Mouse (Mus musculus): ENCODE measurements around the gene Pdia2. TPM values are rescaled to one million over a fixed set of nuclear protein-coding genes. Genes with fewer than 3 reads are reported as not detected.

Gene Pdia2
- polyA plus RNA-seq, 1 experiment from 2014 or later: 0.49 TPM

- TF ChIP-seq EP300 (IDR thresholded peaks at IDR 0.05) (peak; percentile 84), CTCF (IDR thresholded peaks at IDR 0.05) (no peak)
- Histone ChIP-seq H3K4me2 (replicated peaks; ENCODE audit: low read depth, low read length) (no peak overlapping the region), H3K9ac (replicated peaks; ENCODE audit: low read depth) (no peak overlapping the region), H3K36me3 (ENCODE audit: insufficient read depth, low read length) (no peaks in the 10 kb centered on the region), H3K9me3 (ENCODE audit: low read length) (no peaks in the 10 kb centered on the region), H3K4me3 (ENCODE audit: low read depth, low read length) (no peak overlapping the region), H3K27ac (ENCODE audit: low read length) (peak overlapping the region; percentile 28), H3K27me3 (replicated peaks; ENCODE audit: insufficient read depth, low read length) (no peaks in the 10 kb centered on the region), H3K4me1 (ENCODE audit: insufficient read depth, low read depth, low read length) (no peaks in the 10 kb centered on the region)
- ATAC-seq (peak; percentile 94), DNase-seq (ENCODE audit: low spot score) (peak; percentile 85)
- WGBS: 52% methylated on average over 12 of the region's 12 CpGs
Measured at GRCm38 (mm10) chr17:26225150-26225549, 26.3 kb upstream of the Pdia2 start.

GRCm38 (mm10) chr17:26221508-26221907, 22.6 kb upstream of the Pdia2 start:
- TF ChIP-seq CTCF (IDR thresholded peaks at IDR 0.05): no peak
- TF ChIP-seq EP300 (IDR thresholded peaks at IDR 0.05): no peak
- Histone ChIP-seq H3K9ac (replicated peaks; ENCODE audit: low read depth) (no peak overlapping the region), H3K4me2 (replicated peaks; ENCODE audit: low read depth, low read length) (no peak overlapping the region), H3K27ac (ENCODE audit: low read length) (peak overlapping the region; percentile 20; the same call in 1 of the 2 replicates), H3K4me1 (ENCODE audit: insufficient read depth, low read depth, low read length) (no peaks in the 10 kb centered on the region), H3K4me3 (ENCODE audit: low read depth, low read length) (no peak overlapping the region), H3K27me3 (replicated peaks; ENCODE audit: insufficient read depth, low read length) (no peaks in the 10 kb centered on the region), H3K36me3 (ENCODE audit: insufficient read depth, low read length) (no peaks in the 10 kb centered on the region), H3K9me3 (ENCODE audit: low read length) (no peaks in the 10 kb centered on the region)
- WGBS: 44% methylated on average over 2 of the region's 2 CpGs
- ATAC-seq (peak; percentile 48), DNase-seq (ENCODE audit: low spot score) (peak; percentile 63)

DNA sequence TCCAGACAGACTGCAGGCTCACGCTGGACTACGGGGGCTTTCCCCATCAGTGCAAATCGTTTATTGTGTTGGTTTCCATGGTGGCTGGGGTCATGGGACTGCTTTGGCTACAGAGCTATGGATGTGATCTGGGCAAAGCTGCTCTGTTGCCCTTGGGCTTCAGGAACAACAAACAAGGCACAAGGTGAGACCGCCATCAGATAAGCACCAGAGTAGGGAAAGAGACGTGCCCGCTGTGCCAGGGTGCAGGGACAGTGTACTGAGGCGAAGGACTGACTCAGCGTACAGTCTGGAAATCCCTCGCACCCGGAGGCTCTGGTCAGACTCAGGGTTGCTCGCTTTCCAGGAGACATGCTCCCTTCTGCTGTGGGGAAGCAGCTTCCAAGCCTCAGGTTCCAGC, 13.8 kb upstream of the Pdia2 start:
- no peak for ATAC-seq
- TF ChIP-seq CTCF (IDR thresholded peaks at IDR 0.05) (no peak), EP300 (IDR thresholded peaks at IDR 0.05) (no peak)
- H3K9ac ChIP-seq (replicated peaks; ENCODE audit: low read depth): no peak overlapping the region
- H3K36me3 ChIP-seq (ENCODE audit: insufficient read depth, low read length): 0 out of 2 replicates have a peak, but pooled peaks cover 4% of the 10 kb centered on the region
- H3K4me3 ChIP-seq (ENCODE audit: low read depth, low read length): no peak overlapping the region
- 83% methylated on average over 11 of the region's 11 CpGs for WGBS
- no peak for DNase-seq (ENCODE audit: low spot score)
- no peak overlapping the region for H3K4me2 ChIP-seq (replicated peaks; ENCODE audit: low read depth, low read length)
- H3K27ac ChIP-seq (ENCODE audit: low read length): no peak overlapping the region
- H3K4me1 ChIP-seq (ENCODE audit: insufficient read depth, low read depth, low read length): no peaks in the 10 kb centered on the region
- H3K27me3 ChIP-seq (replicated peaks; ENCODE audit: insufficient read depth, low read length): no peaks in the 10 kb centered on the region
- no peaks in the 10 kb centered on the region for H3K9me3 ChIP-seq (ENCODE audit: low read length)

- 76% methylated on average over 7 of the region's 7 CpGs for WGBS
- no peak overlapping the region for H3K9ac ChIP-seq (replicated peaks; ENCODE audit: low read depth)
- 0 out of 2 replicates have a peak, but pooled peaks cover 4% of the 10 kb centered on the region for H3K36me3 ChIP-seq (ENCODE audit: insufficient read depth, low read length)
- no peak overlapping the region for H3K27ac ChIP-seq (ENCODE audit: low read length)
- no peak overlapping the region for H3K4me2 ChIP-seq (replicated peaks; ENCODE audit: low read depth, low read length)
- no peaks in the 10 kb centered on the region for H3K27me3 ChIP-seq (replicated peaks; ENCODE audit: insufficient read depth, low read length)
- H3K4me3 ChIP-seq (ENCODE audit: low read depth, low read length): no peak overlapping the region
- DNase-seq (ENCODE audit: low spot score): no peak
- TF ChIP-seq EP300 (IDR thresholded peaks at IDR 0.05) (no peak), CTCF (IDR thresholded peaks at IDR 0.05) (no peak)
- ATAC-seq: no peak
- H3K4me1 ChIP-seq (ENCODE audit: insufficient read depth, low read depth, low read length): no peaks in the 10 kb centered on the region
- H3K9me3 ChIP-seq (ENCODE audit: low read length): no peaks in the 10 kb centered on the region
Measured at GRCm38 (mm10) chr17:26212241-26212640, 13.4 kb upstream of the Pdia2 start.

DNA sequence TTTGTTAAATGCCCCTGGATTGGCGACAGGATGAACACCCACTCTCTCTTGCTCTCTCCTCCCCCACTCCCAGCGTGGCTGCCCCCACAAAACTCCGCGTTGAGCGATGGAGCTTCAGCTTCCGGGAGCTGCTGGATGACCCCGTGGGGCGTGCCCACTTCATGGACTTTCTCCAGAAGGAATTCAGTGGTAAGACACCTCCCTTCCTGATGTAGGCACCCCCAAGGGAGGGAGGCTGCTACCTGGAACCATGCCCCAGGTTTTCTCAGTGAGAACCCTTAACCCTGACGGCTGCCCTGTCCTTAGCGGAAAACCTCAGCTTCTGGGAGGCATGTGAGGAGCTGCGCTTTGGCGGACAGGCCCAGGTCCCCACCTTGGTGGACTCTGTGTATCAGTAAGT, 8.8 kb upstream of the Pdia2 start, which contains the start of gene Arhgdig:
TSS of gene Arhgdig (minus strand) at position 101 of the 400 bp plus-strand sequence.
- no peaks in the 10 kb centered on the region for H3K9me3 ChIP-seq (ENCODE audit: low read length)
- no peak for ATAC-seq
- peaks cover 7% of the 10 kb centered on the region for H3K4me1 ChIP-seq (ENCODE audit: insufficient read depth, low read depth, low read length)
- H3K36me3 ChIP-seq (ENCODE audit: insufficient read depth, low read length): 0 out of 2 replicates have a peak, but pooled peaks cover 4% of the 10 kb centered on the region
- TF ChIP-seq CTCF (IDR thresholded peaks at IDR 0.05) (no peak), EP300 (IDR thresholded peaks at IDR 0.05) (no peak)
- no peaks in the 10 kb centered on the region for H3K27me3 ChIP-seq (replicated peaks; ENCODE audit: insufficient read depth, low read length)
- 83% methylated on average over 12 of the region's 12 CpGs for WGBS
- no peak for DNase-seq (ENCODE audit: low spot score)
- no peak within 1 kb of the TSS for H3K4me3 ChIP-seq (ENCODE audit: low read depth, low read length)
- H3K27ac ChIP-seq (ENCODE audit: low read length): no peak within 1 kb of the TSS
- no peak within 1 kb of the TSS for H3K9ac ChIP-seq (replicated peaks; ENCODE audit: low read depth)
- no peak within 1 kb of the TSS for H3K4me2 ChIP-seq (replicated peaks; ENCODE audit: low read depth, low read length)

DNA sequence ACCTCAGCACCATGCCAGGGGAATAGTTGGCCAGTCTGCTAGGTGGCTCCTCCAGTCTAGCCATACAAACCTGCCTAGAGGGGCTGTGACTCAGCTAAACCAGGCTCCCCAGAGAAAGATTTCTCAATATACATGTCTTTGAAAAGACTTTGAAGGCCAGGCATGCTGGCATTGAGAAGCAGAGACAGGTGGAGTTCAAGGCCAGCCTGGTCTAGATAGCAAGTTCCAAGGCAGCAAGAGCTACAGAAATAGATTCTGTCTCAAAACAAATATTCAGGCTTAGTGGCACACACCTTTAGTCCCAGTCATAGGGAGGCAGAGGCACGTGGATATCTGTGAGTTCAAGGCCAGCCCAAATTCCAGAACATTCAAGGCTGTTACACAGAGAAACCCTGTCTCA, 7.5 kb upstream of the Pdia2 start:
- Histone ChIP-seq H3K9me3 (ENCODE audit: low read length) (no peaks in the 10 kb centered on the region), H3K9ac (replicated peaks; ENCODE audit: low read depth) (no peak overlapping the region), H3K36me3 (ENCODE audit: insufficient read depth, low read length) (no peaks in the 10 kb centered on the region), H3K27me3 (replicated peaks; ENCODE audit: insufficient read depth, low read length) (peaks cover 5% of the 10 kb centered on the region; the same call in 1 of the 2 replicates), H3K4me1 (ENCODE audit: insufficient read depth, low read depth, low read length) (peaks cover 7% of the 10 kb centered on the region), H3K27ac (ENCODE audit: low read length) (no peak overlapping the region), H3K4me2 (replicated peaks; ENCODE audit: low read depth, low read length) (no peak overlapping the region), H3K4me3 (ENCODE audit: low read depth, low read length) (no peak overlapping the region)
- ATAC-seq (no peak), DNase-seq (ENCODE audit: low spot score) (no peak)
- no peak for TF ChIP-seq CTCF (IDR thresholded peaks at IDR 0.05)
- no peak for TF ChIP-seq EP300 (IDR thresholded peaks at IDR 0.05)
- 43% methylated on average over 1 of the region's 1 CpGs for WGBS

- Histone ChIP-seq H3K27me3 (replicated peaks; ENCODE audit: insufficient read depth, low read length) (peaks cover 10% of the 10 kb centered on the region; the same call in 1 of the 2 replicates), H3K4me2 (replicated peaks; ENCODE audit: low read depth, low read length) (no peak overlapping the region), H3K4me1 (ENCODE audit: insufficient read depth, low read depth, low read length) (peaks cover 10% of the 10 kb centered on the region), H3K4me3 (ENCODE audit: low read depth, low read length) (no peak overlapping the region), H3K27ac (ENCODE audit: low read length) (no peak overlapping the region), H3K36me3 (ENCODE audit: insufficient read depth, low read length) (no peaks in the 10 kb centered on the region), H3K9me3 (ENCODE audit: low read length) (no peaks in the 10 kb centered on the region), H3K9ac (replicated peaks; ENCODE audit: low read depth) (no peak overlapping the region)
- 39% methylated on average over 11 of the region's 11 CpGs for WGBS
- TF ChIP-seq CTCF (IDR thresholded peaks at IDR 0.05) (no peak), EP300 (IDR thresholded peaks at IDR 0.05) (no peak)
- ATAC-seq (no peak), DNase-seq (ENCODE audit: low spot score) (no peak)
Measured at GRCm38 (mm10) chr17:26204766-26205165, 5.9 kb upstream of the Pdia2 start.
